Mouse (Mus musculus): ENCODE measurements around the gene Wdr4.

The Wdr4 gene

DNA sequence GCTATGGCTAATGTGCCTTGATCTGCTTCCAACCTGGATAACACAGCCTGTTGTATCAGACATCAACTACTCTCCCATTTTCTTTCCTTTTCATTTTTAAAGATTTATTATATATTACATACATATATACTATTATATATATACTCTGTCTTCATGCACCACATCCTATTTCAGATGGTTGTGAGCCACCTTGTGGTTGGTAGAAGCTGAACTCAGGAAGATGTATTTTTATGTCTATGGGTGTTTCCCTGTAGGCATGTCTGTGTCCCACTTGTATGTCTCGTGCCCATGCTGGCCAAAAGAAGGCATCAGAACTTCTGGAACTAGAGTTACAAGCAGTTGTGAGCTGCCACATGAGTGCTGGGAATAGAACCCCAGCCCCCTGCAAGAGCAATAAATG, 71.3 kb downstream of the Wdr4 start:
- DNase-seq (ENCODE audit: low read depth, low spot score): no peak

- DNase-seq (ENCODE audit: low read depth, low spot score): no peak
Measured at GRCm38 (mm10) chr17:31447766-31448165, 72.0 kb downstream of the Wdr4 start.

DNA sequence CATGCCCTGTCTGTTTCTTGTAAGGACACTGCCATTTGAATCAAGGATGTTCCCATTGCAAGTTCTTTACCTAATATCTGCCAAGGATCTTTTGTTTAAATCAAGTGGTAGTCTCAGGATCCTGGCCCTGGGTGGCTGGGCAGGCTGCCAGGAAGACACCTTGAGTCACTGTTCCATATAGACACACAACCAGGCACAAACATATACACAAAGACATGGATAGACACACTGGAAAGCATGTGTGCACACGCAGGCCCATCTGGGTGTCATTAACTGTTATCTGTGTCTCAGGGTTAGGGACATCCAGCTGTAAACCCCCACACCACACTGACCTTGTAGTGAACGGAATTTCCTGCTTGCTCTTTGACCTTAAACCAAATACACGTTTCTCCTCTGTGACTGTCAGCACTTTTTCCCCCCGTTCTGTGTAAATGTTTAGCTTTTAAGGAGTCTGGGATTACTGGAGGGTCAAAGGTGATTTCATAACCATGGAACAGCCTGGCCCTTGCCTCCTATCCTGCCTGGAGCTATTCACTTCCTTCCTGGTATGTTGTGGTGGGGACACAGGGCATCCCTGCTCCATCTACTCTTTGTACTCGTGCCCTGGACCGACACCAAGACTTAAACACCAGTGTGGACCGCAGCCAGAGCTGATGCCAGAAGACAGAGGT, 74.6 kb downstream of the Wdr4 start:
- DNase-seq (ENCODE audit: low read depth, low spot score): no peak

All from retina, adult 2 months (tissue).